In the genomic region with DNA sequence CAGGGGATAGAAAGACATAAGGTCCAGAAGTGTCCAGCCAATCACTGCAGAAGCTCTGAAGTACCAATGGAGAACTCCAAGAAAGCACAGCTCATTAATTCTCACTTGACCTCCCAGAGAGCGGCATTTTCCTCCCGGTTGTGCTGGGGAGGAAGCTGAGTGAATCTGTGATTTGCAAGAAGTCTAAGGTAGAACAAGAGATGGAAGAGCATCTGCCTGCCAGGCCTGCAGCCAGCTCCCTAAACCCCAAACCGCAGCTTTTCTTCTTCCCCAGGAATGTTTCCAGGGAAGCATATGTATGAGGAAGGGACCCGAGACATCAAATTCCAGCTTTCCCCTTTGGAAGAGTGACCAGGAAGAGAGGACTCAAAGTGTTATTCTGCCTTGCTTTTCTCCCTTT, we compare ENCODE assay signal across 10 mouse cellular contexts. TPM values are rescaled to one million over a fixed set of nuclear protein-coding genes. Genes with fewer than 3 reads are reported as not detected.
A peak's percentile ranks its signal among the peaks of the same experiment; 100 is the strongest.
DNase-seq lines count a peak whose midpoint lies in the region; ATAC-seq and TF ChIP-seq lines count a peak whose summit lies in the region.
"Had no signal": no experiment of that assay in that cellular context is flagged by ENCODE, and none has a peak within 500 bp of the region (broad histone marks: within the 10 kb centered on the region; RNA-seq: fewer than 3 reads in every experiment).

No protein-coding gene starts in this region.

- WGBS in forebrain, embryonic 13.5 days = 1% methylated on average over 4 of the region's 4 CpGs
- 11% methylated on average over 4 of the region's 4 CpGs for WGBS in limb, embryonic 14.5 days

- H3K27ac ChIP-seq in gastrocnemius, adult 2 months = peak overlapping the region; percentile 8; the same call in 1 of the 2 replicates
- peak overlapping the region; percentile 90 for H3K27ac ChIP-seq in forebrain, embryonic 13.5 days
- H3K27ac ChIP-seq in limb, embryonic 14.5 days (replicated peaks; ENCODE audit: low read depth, low read length) = peak overlapping the region; percentile 77

- no peak for DNase-seq in gastrocnemius, adult 2 months
- DNase-seq in gastrocnemius, adult 8-10 months (ENCODE audit: low spot score in 2 of 2) = no peak
- DNase-seq in 3134 (ENCODE audit: extremely low read depth, insufficient read length, low spot score) = peak; percentile 16
- peak; percentile 59 for DNase-seq in limb, embryonic 14.5 days (ENCODE audit: low spot score)
- no peak for DNase-seq in thymus, postnatal 4 days
- no peak for DNase-seq in adrenal gland, postnatal 36 days
- DNase-seq: cerebellum, adult 11-12 months had no signal

- H3K4me3 ChIP-seq in gastrocnemius, adult 2 months = no peak overlapping the region
- H3K4me3 ChIP-seq in forebrain, embryonic 13.5 days = peak overlapping the region; percentile 19; the same call in 1 of the 2 replicates
- no peak overlapping the region for H3K4me3 ChIP-seq in limb, embryonic 14.5 days (replicated peaks; ENCODE audit: low read length)

- peak overlapping the region; percentile 45; the same call in 1 of the 2 replicates for H3K9ac ChIP-seq in forebrain, embryonic 13.5 days
- H3K9ac ChIP-seq in limb, embryonic 14.5 days (ENCODE audit: low read depth, low read length, severe bottlenecking) = no peak overlapping the region

- no peak for TF ChIP-seq CTCF in gastrocnemius, adult 2 months (IDR thresholded peaks at IDR 0.05)

- intact Hi-C loops in gastrocnemius, adult 2 months (cut with DNase I) = no loop called here

- H3K9me3 ChIP-seq in forebrain, embryonic 13.5 days (replicated peaks) = no peaks in the 10 kb centered on the region
- no peaks in the 10 kb centered on the region for H3K9me3 ChIP-seq in limb, embryonic 14.5 days (ENCODE audit: control insufficient read depth, low read length)

- no peaks in the 10 kb centered on the region for H3K36me3 ChIP-seq in forebrain, embryonic 13.5 days (ENCODE audit: poor library complexity, severe bottlenecking)
- H3K36me3 ChIP-seq in limb, embryonic 14.5 days (ENCODE audit: control insufficient read depth, insufficient read depth, low read length) = no peaks in the 10 kb centered on the region

- peak overlapping the region; percentile 54 for H3K4me2 ChIP-seq in forebrain, embryonic 13.5 days
- peak overlapping the region; percentile 40 for H3K4me2 ChIP-seq in limb, embryonic 14.5 days (replicated peaks; ENCODE audit: low read depth, low read length, severe bottlenecking)

- H3K27me3 ChIP-seq in forebrain, embryonic 13.5 days = no peaks in the 10 kb centered on the region
- no peaks in the 10 kb centered on the region for H3K27me3 ChIP-seq in limb, embryonic 14.5 days (ENCODE audit: control insufficient read depth, insufficient read depth, low read length)

- TF ChIP-seq POLR2A in limb, embryonic 14.5 days (IDR thresholded peaks at IDR 0.05; ENCODE audit: borderline replicate concordance, extremely low read depth, insufficient read depth, insufficient read length) = no peak

- peaks cover 56% of the 10 kb centered on the region for H3K4me1 ChIP-seq in forebrain, embryonic 13.5 days
- H3K4me1 ChIP-seq in limb, embryonic 14.5 days (ENCODE audit: control insufficient read depth, insufficient read depth, low read length) = peaks cover 45% of the 10 kb centered on the region

- no peak for ATAC-seq in forebrain, embryonic 13.5 days
- ATAC-seq in limb, embryonic 14.5 days (ENCODE audit: low FRiP score, low read depth) = peak; percentile 19
- no peak for ATAC-seq in activated CD4-positive, CD25-positive, alpha-beta regulatory T cell, adult 4 months
- ATAC-seq: lung, postnatal 0 days had no signal

RNA-seq across cellular contexts. Expression of gene Nepro, which starts 35.6 kb away (rescaled TPM):
- total RNA-seq in gastrocnemius, adult 2 months (2021) = 1 to 10 TPM; 3.2 to 3.4 TPM
- total RNA-seq in gastrocnemius, adult 8-10 months (2022) = 1 to 10 TPM; 2.9 to 5.6 (median 3.3) TPM
- polyA plus RNA-seq in forebrain, embryonic 13.5 days (2015; fragmentation: Nextera tagmentation; extraction: Ambion mirVana) = 6.6 and 7.4 TPM in 2 replicates
- polyA plus RNA-seq in limb, embryonic 14.5 days (2012; rRNA removed) = 10.6 and 13.0 TPM in 2 replicates
- polyA plus RNA-seq in limb, embryonic 14.5 days (2014; fragmentation: Nextera tagmentation; extraction: Ambion mirVana) = 7.9 and 8.1 TPM in 2 replicates
- 1 to 10 TPM; 5.7 to 5.8 TPM for polyA plus RNA-seq in activated CD4-positive, CD25-positive, alpha-beta regulatory T cell, adult 4 months (2017; shearing (Covaris generic))
- 10 to 100 TPM; 11.0 to 12.6 TPM for total RNA-seq in adrenal gland, postnatal 36 days (2021)

RNA-seq across cellular contexts. Expression of gene Gtpbp8, which starts 57.7 kb away (rescaled TPM):
- 10 to 100 TPM in 1 of 2 experiments, 1 to 10 TPM in 1; 8.3 to 10.5 TPM for total RNA-seq in gastrocnemius, adult 2 months (2021)
- total RNA-seq in gastrocnemius, adult 8-10 months (2022) = 1 to 10 TPM; 4.7 to 9.5 (median 6.7) TPM
- polyA plus RNA-seq in forebrain, embryonic 13.5 days (2015; fragmentation: Nextera tagmentation; extraction: Ambion mirVana) = 32.1 and 34.1 TPM in 2 replicates
- polyA plus RNA-seq in limb, embryonic 14.5 days (2012; rRNA removed) = 12.1 and 12.5 TPM in 2 replicates
- polyA plus RNA-seq in limb, embryonic 14.5 days (2014; fragmentation: Nextera tagmentation; extraction: Ambion mirVana) = 27.2 and 28.4 TPM in 2 replicates
- 10 to 100 TPM; 34.5 to 43.4 TPM for polyA plus RNA-seq in activated CD4-positive, CD25-positive, alpha-beta regulatory T cell, adult 4 months (2017; shearing (Covaris generic))
- 10 to 100 TPM; 18.2 to 19.1 TPM for total RNA-seq in adrenal gland, postnatal 36 days (2021)

Comparison
In these comparisons a context has a peak if more than half of its experiments do, and no peak if none do; other contexts are left out.
1. DNase-seq: peak in 3134 (single experiment) and limb, embryonic 14.5 days (single experiment); none in gastrocnemius, adult 2 months (single experiment), gastrocnemius, adult 8-10 months (0 of 2), thymus, postnatal 4 days (single experiment) and adrenal gland, postnatal 36 days (0 of 2).
2. H3K27ac ChIP-seq: peak in every context shown above with its lines; median percentile 90 in forebrain, embryonic 13.5 days; 77 in limb, embryonic 14.5 days; 8 in gastrocnemius, adult 2 months.